Mouse (Mus musculus) skeletal muscle tissue, adult 2 months (tissue): ENCODE data around the gene Rubcn.
A peak's percentile ranks its signal among the peaks of the same experiment; 100 is the strongest.

Experiments used
- DNase-seq: peaks from one replicate; pipeline ENCODE4 v3.0.0-alpha.2; 2012; ENCODE audit warnings: low read depth, low spot score

Gene Rubcn

GRCm38 (mm10) chr16:32818441-32818840, 59.1 kb downstream of the Rubcn start:
- DNase-seq: no peak

GRCm38 (mm10) chr16:32818036-32818435, 59.5 kb downstream of the Rubcn start:
- no peak for DNase-seq

- peak; percentile 89 for DNase-seq
These were observed 62.4 kb downstream of the Rubcn start for GRCm38 (mm10) chr16:32815160-32815605.

GRCm38 (mm10) chr16:32814539-32814938, 63.0 kb downstream of the Rubcn start:
- DNase-seq: peak; percentile 72

GRCm38 (mm10) chr16:32813771-32814170, 63.8 kb downstream of the Rubcn start:
- DNase-seq: no peak

GRCm38 (mm10) chr16:32813362-32813761, 64.2 kb downstream of the Rubcn start:
- DNase-seq: no peak

- DNase-seq: peak; percentile 90
These were observed 64.6 kb downstream of the Rubcn start for GRCm38 (mm10) chr16:32812888-32813361.

- no peak for DNase-seq
These were observed 67.2 kb downstream of the Rubcn start, which contains the start of gene Smbd1 for GRCm38 (mm10) chr16:32810321-32810720. Gene Smbd1, minus strand, starts transcription at chr16:32810477.

- DNase-seq: no peak
These were observed 70.0 kb downstream of the Rubcn start for GRCm38 (mm10) chr16:32807408-32808185.

- DNase-seq: no peak
These were observed 72.4 kb downstream of the Rubcn start for GRCm38 (mm10) chr16:32805151-32805550.

- no peak for DNase-seq
These were observed 73.7 kb downstream of the Rubcn start for GRCm38 (mm10) chr16:32803901-32804300.

- DNase-seq: peak; percentile 75
These were observed 74.2 kb downstream of the Rubcn start for GRCm38 (mm10) chr16:32803252-32803853.

- DNase-seq: no peak
These were observed 80.2 kb downstream of the Rubcn start, which contains the start of gene Muc20 for GRCm38 (mm10) chr16:32797426-32797689. Gene Muc20, minus strand, starts transcription at chr16:32797435.

- no peak for DNase-seq
These were observed 80.7 kb downstream of the Rubcn start for GRCm38 (mm10) chr16:32796676-32797425.

- DNase-seq: no peak
These were observed 82.4 kb downstream of the Rubcn start for GRCm38 (mm10) chr16:32795177-32795576.

GRCm38 (mm10) chr16:32790056-32790455, 87.5 kb downstream of the Rubcn start:
- no peak for DNase-seq

GRCm38 (mm10) chr16:32784840-32785239, 92.7 kb downstream of the Rubcn start:
- no peak for DNase-seq

GRCm38 (mm10) chr16:32783324-32784062, 94.1 kb downstream of the Rubcn start:
- no peak for DNase-seq

GRCm38 (mm10) chr16:32778956-32779355, 98.6 kb downstream of the Rubcn start:
- no peak for DNase-seq

GRCm38 (mm10) chr16:32776676-32777075, 100.9 kb downstream of the Rubcn start:
- DNase-seq: no peak
